Mouse (Mus musculus): Measurements from ENCODE around the gene Spop. TPM values are rescaled to one million over a fixed set of nuclear protein-coding genes. Genes with fewer than 3 reads are reported as not detected.
A peak's percentile ranks its signal among the peaks of the same experiment; 100 is the strongest.

Spop gene
- total and polyA plus RNA-seq, 3 experiments = 69.3 to 170 (median 155) TPM

DNA sequence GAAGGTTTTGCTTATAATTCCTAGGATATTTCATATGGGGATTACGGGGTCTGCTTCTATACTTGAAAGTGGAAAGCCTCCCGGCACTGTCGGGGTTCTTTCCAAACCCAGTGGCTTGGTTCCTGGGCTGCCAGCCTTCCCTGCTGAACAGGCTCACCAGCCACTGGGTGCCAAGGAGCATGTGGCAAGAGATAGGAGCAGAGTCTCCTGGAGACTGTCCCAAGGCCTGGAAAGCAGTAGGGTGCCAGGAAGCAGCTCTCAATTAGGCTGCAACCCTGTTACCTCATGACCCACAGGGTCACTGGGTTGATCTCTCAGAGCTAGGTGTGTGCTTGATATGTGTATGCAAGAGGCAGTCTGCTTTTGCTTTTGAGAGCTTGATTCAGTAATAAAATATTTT lies 1.3 kb upstream of the Spop start:
- H3K27me3 ChIP-seq (ENCODE audit: control insufficient read depth, insufficient read depth, low read length) = no peaks in the 10 kb centered on the region
- WGBS = 59% methylated on average over 3 of the region's 3 CpGs
- H3K4me1 ChIP-seq (ENCODE audit: control insufficient read depth, insufficient read depth, low read length) = peaks cover 8% of the 10 kb centered on the region
- peak in 1 of 2 experiments; percentile 71 for DNase-seq
- peak overlapping the region; percentile 2; the same call in 1 of the 2 replicates for H3K27ac ChIP-seq
- peaks cover 19% of the 10 kb centered on the region for H3K36me3 ChIP-seq (ENCODE audit: control insufficient read depth, insufficient read depth, low read length)
- H3K9ac ChIP-seq (ENCODE audit: low read depth, low read length) = no peak overlapping the region
- intact Hi-C loops (cut with DNase I) = loop anchor here (1.0 kb wide), 1 partner anchor 9 kb away; no protein-coding TSS in a partner anchor
- H3K79me2 ChIP-seq (replicated peaks; ENCODE audit: control insufficient read depth, insufficient read depth, low read length) = peaks cover 6% of the 10 kb centered on the region
- TF ChIP-seq CTCF (IDR thresholded peaks at IDR 0.05) (no peak), EP300 (IDR thresholded peaks at IDR 0.05; ENCODE audit: insufficient read depth, low read depth, low read length) (no peak), POLR2A (IDR thresholded peaks at IDR 0.05; ENCODE audit: insufficient read depth, low read depth, low read length) (no peak)
- H3K4me3 ChIP-seq = no peak overlapping the region

DNA sequence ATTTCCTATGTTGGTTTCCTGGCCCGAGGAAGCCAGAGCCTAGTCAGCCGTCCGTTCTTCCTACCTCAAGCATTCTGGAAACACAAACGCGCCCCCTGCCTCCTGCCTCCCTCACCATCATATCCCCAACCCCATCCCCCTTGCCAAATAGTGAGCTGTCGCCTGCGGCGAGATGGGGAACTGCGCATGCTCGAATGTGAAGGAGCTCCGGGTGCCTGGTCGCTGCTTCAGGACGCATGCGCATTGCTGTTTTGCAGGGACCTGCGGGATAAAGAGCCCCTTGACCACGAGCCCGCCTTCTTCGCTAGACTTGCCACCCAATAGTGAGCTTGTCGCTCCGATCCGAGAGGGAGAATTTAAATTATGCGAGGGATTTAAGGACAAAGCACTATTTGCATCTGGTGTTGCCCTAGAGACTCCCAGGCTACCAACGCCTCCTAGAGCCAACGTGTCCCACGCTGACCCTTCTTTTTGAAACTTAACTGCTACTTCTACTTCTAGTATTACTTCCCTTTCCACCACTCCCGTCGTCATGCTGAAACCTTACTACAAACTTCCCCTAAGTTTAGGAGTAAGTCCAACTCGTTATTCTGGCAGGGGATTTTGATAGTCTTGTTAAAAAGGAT lies 769 bp downstream of the Spop start:
- Histone ChIP-seq H3K4me3 (peak overlapping the region; percentile 75), H3K79me2 (replicated peaks; ENCODE audit: control insufficient read depth, insufficient read depth, low read length) (peaks cover 6% of the 10 kb centered on the region), H3K9ac (ENCODE audit: low read depth, low read length) (peak overlapping the region; percentile 77), H3K4me1 (ENCODE audit: control insufficient read depth, insufficient read depth, low read length) (peaks cover 8% of the 10 kb centered on the region), H3K36me3 (ENCODE audit: control insufficient read depth, insufficient read depth, low read length) (peaks cover 27% of the 10 kb centered on the region), H3K27ac (peak overlapping the region; percentile 96), H3K27me3 (ENCODE audit: control insufficient read depth, insufficient read depth, low read length) (no peaks in the 10 kb centered on the region)
- under 1% methylated on average over 28 of the region's 28 CpGs for WGBS
- peak; percentile 92 to 96 for DNase-seq
- intact Hi-C loops (cut with DNase I) = no loop called here
- peak; percentile 64 for TF ChIP-seq CTCF (IDR thresholded peaks at IDR 0.05)
- peak; percentile 61; the same call in 1 of the 2 replicates for TF ChIP-seq EP300 (IDR thresholded peaks at IDR 0.05; ENCODE audit: insufficient read depth, low read depth, low read length)
- peak; percentile 85 for TF ChIP-seq POLR2A (IDR thresholded peaks at IDR 0.05; ENCODE audit: insufficient read depth, low read depth, low read length)

DNA sequence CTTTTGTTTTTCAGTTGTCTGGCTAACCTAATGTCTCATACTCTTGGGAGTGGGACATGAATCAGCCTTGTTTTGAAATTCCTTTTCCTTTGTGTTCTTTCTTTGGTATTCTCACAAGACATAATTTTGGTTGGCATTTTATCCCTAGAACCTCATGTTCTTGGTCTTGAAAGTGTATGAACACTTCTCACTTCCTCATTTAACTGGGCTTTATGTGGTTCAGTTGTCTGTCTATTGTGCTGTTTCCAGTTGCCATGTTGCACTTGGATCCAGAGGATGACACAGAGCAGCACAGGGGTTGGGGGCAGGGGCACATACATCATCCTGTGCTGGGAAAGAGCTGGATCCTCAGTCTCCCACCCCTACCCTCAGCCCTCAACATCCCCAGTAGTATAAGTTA lies 2.1 kb downstream of the Spop start:
- Histone ChIP-seq H3K27me3 (ENCODE audit: control insufficient read depth, insufficient read depth, low read length) (no peaks in the 10 kb centered on the region), H3K36me3 (ENCODE audit: control insufficient read depth, insufficient read depth, low read length) (peaks cover 29% of the 10 kb centered on the region), H3K27ac (peak overlapping the region; percentile 96), H3K4me1 (ENCODE audit: control insufficient read depth, insufficient read depth, low read length) (peaks cover 10% of the 10 kb centered on the region), H3K79me2 (replicated peaks; ENCODE audit: control insufficient read depth, insufficient read depth, low read length) (peaks cover 8% of the 10 kb centered on the region), H3K9ac (ENCODE audit: low read depth, low read length) (no peak overlapping the region), H3K4me3 (no peak overlapping the region; the same call in 1 of the 2 replicates)
- intact Hi-C loops (cut with DNase I) = no loop called here
- DNase-seq = no peak
- TF ChIP-seq POLR2A (IDR thresholded peaks at IDR 0.05; ENCODE audit: insufficient read depth, low read depth, low read length) (no peak), CTCF (IDR thresholded peaks at IDR 0.05) (no peak), EP300 (IDR thresholded peaks at IDR 0.05; ENCODE audit: insufficient read depth, low read depth, low read length) (no peak)

DNA sequence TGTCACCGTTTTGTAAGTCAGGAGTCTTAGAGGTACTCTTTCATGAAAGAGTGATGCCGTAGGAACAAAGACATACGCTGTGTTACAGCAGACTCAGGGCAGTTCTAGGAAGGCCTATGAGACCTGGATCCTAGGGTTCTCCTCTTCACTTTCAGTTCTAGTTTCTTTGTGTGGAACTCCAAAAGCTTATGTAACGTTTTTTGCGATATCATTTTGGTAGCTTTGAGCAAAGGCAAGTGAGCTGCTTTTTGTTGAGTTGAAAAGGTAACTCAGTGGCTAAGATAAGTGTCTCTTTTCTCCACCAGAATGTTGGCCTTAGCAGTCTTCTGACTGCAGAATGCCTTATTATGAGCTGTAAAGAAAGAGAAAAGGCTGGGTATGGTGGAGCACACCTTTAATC lies 3.5 kb downstream of the Spop start:
- no peak for DNase-seq
- 57% methylated on average over 5 of the region's 5 CpGs for WGBS
- Histone ChIP-seq H3K4me3 (no peak overlapping the region), H3K79me2 (replicated peaks; ENCODE audit: control insufficient read depth, insufficient read depth, low read length) (peaks cover 9% of the 10 kb centered on the region), H3K9ac (ENCODE audit: low read depth, low read length) (no peak overlapping the region; the same call in 1 of the 2 replicates), H3K27ac (no peak overlapping the region; the same call in 1 of the 2 replicates), H3K27me3 (ENCODE audit: control insufficient read depth, insufficient read depth, low read length) (no peaks in the 10 kb centered on the region), H3K4me1 (ENCODE audit: control insufficient read depth, insufficient read depth, low read length) (peaks cover 11% of the 10 kb centered on the region), H3K36me3 (ENCODE audit: control insufficient read depth, insufficient read depth, low read length) (peaks cover 34% of the 10 kb centered on the region)
- no peak for TF ChIP-seq POLR2A (IDR thresholded peaks at IDR 0.05; ENCODE audit: insufficient read depth, low read depth, low read length)
- no peak for TF ChIP-seq EP300 (IDR thresholded peaks at IDR 0.05; ENCODE audit: insufficient read depth, low read depth, low read length)
- TF ChIP-seq CTCF (IDR thresholded peaks at IDR 0.05) = no peak
- intact Hi-C loops (cut with DNase I) = no loop called here

DNA sequence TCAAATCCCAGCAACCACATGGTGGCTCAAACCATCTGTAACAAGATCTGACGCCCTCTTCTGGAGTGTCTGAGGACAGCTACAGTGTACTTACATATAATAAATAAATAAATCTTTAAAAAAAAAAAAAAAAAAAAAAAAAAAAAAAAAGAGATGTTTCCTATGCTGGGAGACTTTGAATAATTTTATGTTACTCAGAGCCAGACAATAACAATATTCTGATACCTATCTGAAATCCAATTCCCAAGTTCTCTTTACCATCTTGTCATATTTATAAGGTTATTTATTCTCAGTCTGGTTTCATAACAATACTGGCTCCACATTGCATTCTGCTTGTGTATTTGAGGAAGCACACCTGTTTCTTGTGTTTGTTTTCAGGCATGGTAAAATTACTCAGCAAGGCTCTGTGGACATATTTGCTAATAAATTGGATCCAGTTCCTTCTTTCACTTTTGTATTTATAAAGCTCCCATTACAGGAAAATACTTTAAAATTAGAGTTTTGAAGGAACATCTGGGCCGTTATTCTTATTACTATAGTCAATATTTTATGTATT lies 7.1 kb downstream of the Spop start:
- Histone ChIP-seq H3K27me3 (ENCODE audit: control insufficient read depth, insufficient read depth, low read length) (no peaks in the 10 kb centered on the region), H3K4me3 (no peak overlapping the region), H3K4me1 (ENCODE audit: control insufficient read depth, insufficient read depth, low read length) (peaks cover 14% of the 10 kb centered on the region), H3K9ac (ENCODE audit: low read depth, low read length) (no peak overlapping the region), H3K36me3 (ENCODE audit: control insufficient read depth, insufficient read depth, low read length) (peaks cover 41% of the 10 kb centered on the region), H3K79me2 (replicated peaks; ENCODE audit: control insufficient read depth, insufficient read depth, low read length) (peaks cover 9% of the 10 kb centered on the region), H3K27ac (peak overlapping the region; percentile 29)
- intact Hi-C loops (cut with DNase I) = no loop called here
- 48% methylated on average over 2 of the region's 2 CpGs for WGBS
- no peak for DNase-seq
- no peak for TF ChIP-seq POLR2A (IDR thresholded peaks at IDR 0.05; ENCODE audit: insufficient read depth, low read depth, low read length)
- TF ChIP-seq CTCF (IDR thresholded peaks at IDR 0.05) = peak; percentile 17; the same call in 1 of the 2 replicates

DNA sequence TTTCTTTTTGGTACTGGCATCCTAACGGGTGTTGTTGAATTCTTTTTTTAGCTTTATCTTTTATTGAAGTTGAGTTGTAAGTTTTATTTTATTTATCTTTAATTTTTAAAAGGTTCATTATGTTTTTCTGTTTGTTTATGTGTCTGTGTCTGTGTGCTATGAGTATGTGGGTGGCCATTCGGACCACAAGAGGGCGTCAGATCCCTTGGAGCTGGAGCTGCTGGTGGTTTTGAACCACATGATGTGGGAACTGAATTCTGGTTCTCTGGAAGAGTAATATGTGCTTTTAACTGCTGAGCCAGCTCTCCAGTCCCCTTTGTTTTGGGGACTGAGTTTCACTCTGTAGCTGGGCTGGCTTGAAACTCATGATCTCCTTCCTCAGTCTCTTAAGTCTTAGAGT lies 9.6 kb downstream of the Spop start:
- H3K9ac ChIP-seq (ENCODE audit: low read depth, low read length) = no peak overlapping the region
- peaks cover 26% of the 10 kb centered on the region for H3K36me3 ChIP-seq (ENCODE audit: control insufficient read depth, insufficient read depth, low read length)
- no peak overlapping the region; the same call in 1 of the 2 replicates for H3K27ac ChIP-seq
- peaks cover 8% of the 10 kb centered on the region for H3K4me1 ChIP-seq (ENCODE audit: control insufficient read depth, insufficient read depth, low read length)
- no peak overlapping the region for H3K4me3 ChIP-seq
- H3K27me3 ChIP-seq (ENCODE audit: control insufficient read depth, insufficient read depth, low read length) = no peaks in the 10 kb centered on the region
- intact Hi-C loops (cut with DNase I) = no loop called here
- WGBS = 75% methylated on average over 3 of the region's 3 CpGs
- H3K79me2 ChIP-seq (replicated peaks; ENCODE audit: control insufficient read depth, insufficient read depth, low read length) = peaks cover 4% of the 10 kb centered on the region
- TF ChIP-seq POLR2A (IDR thresholded peaks at IDR 0.05; ENCODE audit: insufficient read depth, low read depth, low read length) (no peak), CTCF (IDR thresholded peaks at IDR 0.05) (peak; percentile 48)
- DNase-seq = no peak

Measured in heart, adult 2 months (tissue).